Mouse (Mus musculus): ENCODE results near the gene Ckap5. TPM values are rescaled to one million over a fixed set of nuclear protein-coding genes. Genes with fewer than 3 reads are reported as not detected.

Ckap5 gene
- polyA plus RNA-seq, 1 experiment = 4.6 TPM

DNA sequence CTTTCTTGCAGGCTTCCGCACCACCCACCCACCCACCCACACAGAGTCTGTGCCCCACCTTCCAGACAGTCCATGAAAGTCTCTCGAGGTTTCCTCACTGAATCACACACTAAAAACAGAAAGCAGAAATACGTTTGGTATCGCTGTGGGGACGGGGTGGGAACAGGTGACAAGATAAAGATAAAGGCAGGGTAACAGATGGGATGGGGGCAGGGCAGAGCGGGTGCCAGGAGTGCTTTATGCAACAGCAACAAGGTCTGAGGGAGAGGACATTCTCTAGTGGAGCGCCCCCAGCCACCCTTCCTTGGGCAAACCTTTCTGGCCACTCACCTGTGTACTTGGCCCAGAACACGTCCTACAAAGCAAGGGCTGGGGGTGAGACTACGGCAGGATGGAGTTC, 108.3 kb downstream of the Ckap5 start:
- no peak overlapping the region for H3K27ac ChIP-seq (ENCODE audit: insufficient read depth, low read length)
- TF ChIP-seq CTCF (IDR thresholded peaks at IDR 0.05; ENCODE audit: extremely low read depth, insufficient read depth, insufficient read length, insufficient replicate concordance) (no peak), POLR2A (IDR thresholded peaks at IDR 0.05; ENCODE audit: low read depth, low read length) (no peak)
- 52% methylated on average over 9 of the region's 9 CpGs for WGBS
- H3K36me3 ChIP-seq (ENCODE audit: control insufficient read depth, insufficient read depth, low read length) = no peaks in the 10 kb centered on the region
- DNase-seq (ENCODE audit: low read depth in 1 of 2, low spot score in 2 of 2) = no peak
- H3K27me3 ChIP-seq (ENCODE audit: control insufficient read depth, insufficient read depth, low read length) = no peaks in the 10 kb centered on the region
- no peak overlapping the region for H3K4me3 ChIP-seq (ENCODE audit: extremely low read depth, insufficient read depth, insufficient read length)
- peaks cover 3% of the 10 kb centered on the region; the same call in 1 of the 2 replicates for H3K4me1 ChIP-seq (ENCODE audit: control insufficient read depth, insufficient read depth, insufficient read length)

DNA sequence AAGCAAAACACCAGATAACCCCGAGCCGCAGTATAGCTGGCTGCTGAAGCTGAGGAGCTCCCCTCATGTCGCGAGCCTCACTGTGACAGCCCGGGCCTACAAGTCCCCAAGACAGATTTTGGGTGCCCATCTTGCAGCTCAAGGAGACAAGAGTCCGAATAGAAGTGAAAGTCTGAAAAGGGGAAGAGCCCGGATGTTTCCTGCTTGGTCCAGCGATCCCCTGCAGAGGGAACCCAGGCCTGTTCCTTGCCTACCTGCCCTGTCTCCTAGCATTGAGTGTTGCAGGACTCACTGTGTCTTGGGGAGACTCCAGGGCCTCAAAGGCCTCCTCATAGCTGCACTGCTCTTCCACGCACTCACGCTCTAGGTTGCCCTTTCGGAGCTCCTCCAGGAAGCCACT, 108.9 kb downstream of the Ckap5 start:
- Histone ChIP-seq H3K27me3 (ENCODE audit: control insufficient read depth, insufficient read depth, low read length) (no peaks in the 10 kb centered on the region), H3K4me3 (ENCODE audit: extremely low read depth, insufficient read depth, insufficient read length) (no peak overlapping the region), H3K27ac (ENCODE audit: insufficient read depth, low read length) (no peak overlapping the region), H3K4me1 (ENCODE audit: control insufficient read depth, insufficient read depth, insufficient read length) (peaks cover 3% of the 10 kb centered on the region; the same call in 1 of the 2 replicates), H3K36me3 (ENCODE audit: control insufficient read depth, insufficient read depth, low read length) (no peaks in the 10 kb centered on the region)
- no peak for TF ChIP-seq POLR2A (IDR thresholded peaks at IDR 0.05; ENCODE audit: low read depth, low read length)
- no peak for TF ChIP-seq CTCF (IDR thresholded peaks at IDR 0.05; ENCODE audit: extremely low read depth, insufficient read depth, insufficient read length, insufficient replicate concordance)
- no peak for DNase-seq (ENCODE audit: low read depth in 1 of 2, low spot score in 2 of 2)
- WGBS = 82% methylated on average over 11 of the region's 11 CpGs

DNA sequence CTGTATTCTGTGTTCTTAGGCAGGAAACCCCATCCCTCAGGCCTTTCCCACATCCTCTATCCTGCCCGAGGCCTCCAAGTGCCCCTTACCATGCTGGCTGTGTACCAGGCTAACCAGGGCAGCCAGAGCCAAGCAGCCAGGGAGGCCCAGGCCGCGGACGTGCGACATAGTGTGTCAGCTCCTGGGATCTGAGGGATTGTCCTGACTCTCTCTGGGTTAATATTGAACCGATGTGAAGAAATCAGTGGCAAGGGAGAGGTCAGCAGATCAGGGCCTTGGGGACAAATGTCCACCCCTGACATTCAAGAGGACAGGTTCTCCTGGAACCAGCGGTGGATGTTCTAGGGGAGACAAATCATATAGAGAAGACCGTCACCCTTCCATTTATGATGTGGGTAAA, 109.7 kb downstream of the Ckap5 start, which contains the start of gene F2:
F2 (minus strand) TSS at position 186 of the 400 bp plus-strand sequence.
- Histone ChIP-seq H3K27me3 (ENCODE audit: control insufficient read depth, insufficient read depth, low read length) (no peaks in the 10 kb centered on the region), H3K27ac (ENCODE audit: insufficient read depth, low read length) (no peak within 1 kb of the TSS), H3K4me1 (ENCODE audit: control insufficient read depth, insufficient read depth, insufficient read length) (peaks cover 3% of the 10 kb centered on the region; the same call in 1 of the 2 replicates), H3K36me3 (ENCODE audit: control insufficient read depth, insufficient read depth, low read length) (no peaks in the 10 kb centered on the region), H3K4me3 (ENCODE audit: extremely low read depth, insufficient read depth, insufficient read length) (no peak within 1 kb of the TSS)
- no peak for DNase-seq (ENCODE audit: low read depth in 1 of 2, low spot score in 2 of 2)
- WGBS = 87% methylated on average over 8 of the region's 8 CpGs
- TF ChIP-seq POLR2A (IDR thresholded peaks at IDR 0.05; ENCODE audit: low read depth, low read length) (no peak), CTCF (IDR thresholded peaks at IDR 0.05; ENCODE audit: extremely low read depth, insufficient read depth, insufficient read length, insufficient replicate concordance) (no peak)

DNA sequence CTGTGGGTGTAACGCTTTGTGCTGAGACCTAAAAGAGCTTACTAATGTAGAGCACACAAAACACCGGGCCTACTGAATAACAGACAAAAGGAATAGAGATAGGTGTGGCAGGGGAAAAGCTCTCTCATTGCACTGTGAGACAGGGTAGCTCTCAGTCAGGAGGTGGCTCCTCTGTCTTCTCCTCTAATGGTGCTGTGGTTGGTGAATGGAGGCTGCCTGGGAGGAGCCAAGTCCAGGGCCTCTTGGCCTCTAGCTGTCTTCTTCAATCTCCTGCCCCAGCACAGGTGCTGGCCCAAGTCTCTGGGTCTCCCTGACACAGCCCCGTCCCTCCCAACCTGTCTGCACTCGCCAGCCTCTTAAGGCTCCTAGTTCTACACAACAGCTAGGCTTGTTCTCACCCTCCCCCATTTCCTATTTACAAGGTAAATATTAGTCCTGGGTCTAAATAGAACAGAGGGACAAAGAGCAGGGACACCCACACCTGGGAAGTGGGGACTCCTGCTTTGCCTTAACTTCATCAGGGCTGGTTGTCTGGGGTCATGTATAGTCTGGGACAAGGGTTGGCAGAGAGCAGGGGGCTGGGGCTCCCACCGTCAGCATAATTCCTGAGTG, 110.3 kb downstream of the Ckap5 start:
- DNase-seq (ENCODE audit: low read depth in 1 of 2, low spot score in 2 of 2) = no peak
- no peak overlapping the region for H3K4me3 ChIP-seq (ENCODE audit: extremely low read depth, insufficient read depth, insufficient read length)
- TF ChIP-seq POLR2A (IDR thresholded peaks at IDR 0.05; ENCODE audit: low read depth, low read length) = no peak
- TF ChIP-seq CTCF (IDR thresholded peaks at IDR 0.05; ENCODE audit: extremely low read depth, insufficient read depth, insufficient read length, insufficient replicate concordance) = no peak

DNA sequence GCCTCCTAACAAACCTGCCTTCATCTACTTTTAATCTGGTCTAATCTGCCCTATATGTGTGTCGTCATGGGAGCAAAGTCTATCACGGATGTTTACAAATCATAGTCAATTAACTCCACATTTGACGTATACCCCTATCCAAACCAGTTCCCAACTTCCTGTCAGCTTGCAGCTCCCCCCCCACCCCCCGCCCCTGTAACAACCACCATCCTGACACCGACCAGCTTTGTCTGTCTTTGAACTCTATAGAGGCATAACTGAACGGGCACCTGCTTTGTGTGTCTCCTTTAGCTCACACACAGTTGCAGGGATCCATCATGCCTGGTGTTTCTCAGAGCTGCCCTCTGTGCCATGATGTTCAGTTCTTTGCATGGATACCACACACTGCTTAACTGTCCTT, 112.4 kb downstream of the Ckap5 start:
- 62% methylated on average over 6 of the region's 6 CpGs for WGBS
- no peak for DNase-seq (ENCODE audit: low read depth in 1 of 2, low spot score in 2 of 2)
- Histone ChIP-seq H3K4me1 (ENCODE audit: control insufficient read depth, insufficient read depth, insufficient read length) (peaks cover 3% of the 10 kb centered on the region; the same call in 1 of the 2 replicates), H3K27me3 (ENCODE audit: control insufficient read depth, insufficient read depth, low read length) (no peaks in the 10 kb centered on the region), H3K4me3 (ENCODE audit: extremely low read depth, insufficient read depth, insufficient read length) (no peak overlapping the region), H3K36me3 (ENCODE audit: control insufficient read depth, insufficient read depth, low read length) (no peaks in the 10 kb centered on the region; the same call in 1 of the 2 replicates), H3K27ac (ENCODE audit: insufficient read depth, low read length) (no peak overlapping the region)
- TF ChIP-seq POLR2A (IDR thresholded peaks at IDR 0.05; ENCODE audit: low read depth, low read length) (no peak), CTCF (IDR thresholded peaks at IDR 0.05; ENCODE audit: extremely low read depth, insufficient read depth, insufficient read length, insufficient replicate concordance) (no peak)

More for the DNA sequence above, 110.3 kb downstream of the Ckap5 start:
- peaks cover 3% of the 10 kb centered on the region; the same call in 1 of the 2 replicates for H3K4me1 ChIP-seq (ENCODE audit: control insufficient read depth, insufficient read depth, insufficient read length)
- H3K36me3 ChIP-seq (ENCODE audit: control insufficient read depth, insufficient read depth, low read length) = no peaks in the 10 kb centered on the region
- WGBS = 88% methylated on average over 5 of the region's 5 CpGs
- no peak overlapping the region for H3K27ac ChIP-seq (ENCODE audit: insufficient read depth, low read length)
- H3K27me3 ChIP-seq (ENCODE audit: control insufficient read depth, insufficient read depth, low read length) = no peaks in the 10 kb centered on the region

DNA sequence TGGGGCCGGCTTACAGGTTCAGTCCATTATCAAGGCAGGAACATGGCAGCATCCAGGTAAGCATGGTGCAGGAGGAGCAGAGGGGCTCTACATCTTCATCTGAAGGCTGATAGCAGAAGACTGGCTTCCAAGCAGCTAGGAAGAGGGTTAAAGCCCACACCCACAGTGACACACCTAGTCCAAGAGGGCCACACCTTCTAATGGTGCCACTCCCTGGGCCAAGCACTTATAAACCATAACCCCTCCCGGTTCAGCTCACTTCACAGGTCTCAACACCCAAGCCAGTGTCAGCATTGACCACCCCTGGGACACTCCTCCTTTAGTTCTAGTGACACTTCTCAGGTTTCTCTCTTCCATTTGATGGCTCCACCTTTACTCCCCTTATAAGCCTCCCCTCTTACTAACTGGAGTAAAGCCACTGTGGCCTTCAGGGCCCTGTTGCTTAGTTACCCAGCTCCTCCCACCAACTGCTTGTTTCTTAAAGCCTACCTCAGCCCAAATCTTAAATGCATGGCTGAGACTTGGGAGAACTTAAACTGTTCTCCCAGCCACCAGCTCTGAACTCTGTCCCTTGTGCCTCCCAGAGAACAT, 116.4 kb downstream of the Ckap5 start:
- Histone ChIP-seq H3K27me3 (ENCODE audit: control insufficient read depth, insufficient read depth, low read length) (no peaks in the 10 kb centered on the region), H3K27ac (ENCODE audit: insufficient read depth, low read length) (no peak overlapping the region), H3K4me1 (ENCODE audit: control insufficient read depth, insufficient read depth, insufficient read length) (peaks cover 2% of the 10 kb centered on the region; the same call in 1 of the 2 replicates), H3K36me3 (ENCODE audit: control insufficient read depth, insufficient read depth, low read length) (peaks cover 18% of the 10 kb centered on the region), H3K4me3 (ENCODE audit: extremely low read depth, insufficient read depth, insufficient read length) (no peak overlapping the region)
- DNase-seq (ENCODE audit: low read depth in 1 of 2, low spot score in 2 of 2) = no peak
- TF ChIP-seq CTCF (IDR thresholded peaks at IDR 0.05; ENCODE audit: extremely low read depth, insufficient read depth, insufficient read length, insufficient replicate concordance) (no peak), POLR2A (IDR thresholded peaks at IDR 0.05; ENCODE audit: low read depth, low read length) (no peak)
- WGBS = 84% methylated on average over 2 of the region's 2 CpGs

DNA sequence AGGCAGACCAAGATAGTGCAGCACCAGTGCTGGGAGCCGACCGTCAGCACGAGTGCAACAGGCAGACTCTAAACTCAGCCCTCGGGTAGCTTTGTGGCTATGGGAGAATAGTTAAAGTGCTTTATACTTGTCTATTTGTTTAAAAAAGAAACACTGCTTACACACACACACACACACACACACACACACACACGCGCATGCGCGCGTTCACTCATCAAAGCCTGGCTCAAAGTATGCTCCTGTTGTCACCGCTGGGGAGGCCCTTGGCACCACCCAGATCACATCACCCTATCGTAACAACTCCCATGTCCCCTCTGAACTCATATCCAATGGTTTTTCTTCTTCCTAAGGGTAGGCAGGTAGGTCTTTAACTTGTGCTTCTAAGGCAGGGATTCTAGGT, 117.5 kb downstream of the Ckap5 start:
- TF ChIP-seq CTCF (IDR thresholded peaks at IDR 0.05; ENCODE audit: extremely low read depth, insufficient read depth, insufficient read length, insufficient replicate concordance) (no peak), POLR2A (IDR thresholded peaks at IDR 0.05; ENCODE audit: low read depth, low read length) (no peak)
- 93% methylated on average over 11 of the region's 11 CpGs for WGBS
- Histone ChIP-seq H3K27ac (ENCODE audit: insufficient read depth, low read length) (no peak overlapping the region), H3K4me3 (ENCODE audit: extremely low read depth, insufficient read depth, insufficient read length) (no peak overlapping the region), H3K4me1 (ENCODE audit: control insufficient read depth, insufficient read depth, insufficient read length) (peaks cover 2% of the 10 kb centered on the region; the same call in 1 of the 2 replicates), H3K36me3 (ENCODE audit: control insufficient read depth, insufficient read depth, low read length) (peaks cover 18% of the 10 kb centered on the region), H3K27me3 (ENCODE audit: control insufficient read depth, insufficient read depth, low read length) (no peaks in the 10 kb centered on the region)
- DNase-seq (ENCODE audit: low read depth in 1 of 2, low spot score in 2 of 2) = no peak

Measured in spleen, adult 2 months (tissue).